Mouse (Mus musculus) lung, embryonic 14.5 days (tissue): ENCODE data around the gene Olfr714. TPM values are rescaled to one million over a fixed set of nuclear protein-coding genes. Genes with fewer than 3 reads are reported as not detected.

ENCODE experiments used
- ATAC-seq: fragments of 200-750 bp; cut with Nextera tagmentation; 2 replicates; pipeline ENCODE4 v1.8.0; 2017; ENCODE audit warnings: mild to moderate bottlenecking, moderate TSS enrichment, moderate library complexity; ENCODE audit not compliant: insufficient read depth
- DNase-seq: peaks from one replicate; pipeline ENCODE4 v3.0.0-alpha.2; 2015
- H3K27ac ChIP-seq: fragments of 300-500 bp; sonication (generic); 2 replicates; pipeline ENCODE4 v1.5.1; 2014; ENCODE audit warnings: low read depth, mild to moderate bottlenecking, moderate library complexity
- H3K27me3 ChIP-seq: fragments of 300-500 bp; sonication (generic); 2 replicates; pipeline ENCODE4 v1.6.1; 2014; ENCODE audit warnings: low read length, control low read depth; ENCODE audit not compliant: insufficient read depth
- H3K36me3 ChIP-seq: fragments of 300-500 bp; sonication (generic); 2 replicates; pipeline ENCODE4 v1.6.1; 2014; ENCODE audit warnings: control low read depth; ENCODE audit not compliant: insufficient read depth
- H3K4me1 ChIP-seq: fragments of 300-500 bp; sonication (generic); 2 replicates; pipeline ENCODE4 v1.6.1; 2014; ENCODE audit warnings: antibody characterized with exemption, control low read depth; ENCODE audit not compliant: insufficient read depth
- H3K4me2 ChIP-seq: fragments of 300-500 bp; sonication (generic); 2 replicates; pipeline ENCODE4 v1.6.1; 2014; ENCODE audit warnings: mild to moderate bottlenecking
- H3K4me3 ChIP-seq: fragments of 300-500 bp; sonication (generic); 2 replicates; pipeline ENCODE4 v1.5.1; 2014; ENCODE audit warnings: low read depth, low read length
- H3K9ac ChIP-seq: fragments of 300-500 bp; sonication (generic); 2 replicates; pipeline ENCODE4 v1.6.1; 2014
- H3K9me3 ChIP-seq: fragments of 300-500 bp; sonication (generic); 2 replicates; pipeline ENCODE4 v1.6.1; 2016; ENCODE audit warnings: low read depth, low read length, control low read depth
- CTCF ChIP-seq: IDR thresholded peaks from 2 replicates; pipeline ENCODE4 v1.5.1; 2016; ENCODE audit warnings: antibody characterized with exemption, low read depth
- WGBS: fragments of 180-500 bp; shearing (Covaris S2); extraction: QIAGEN DNeasy Blood & Tissue Kit; methylation state at CpG from one replicate; pipeline ENCODE4 v1.1.7; 2014; 5-methylcytosine and 5-hydroxymethylcytosine counted together
- polyA plus RNA-seq: library from polyadenylated mRNA; unstranded; fragments of >200 nt; fragmentation: Nextera tagmentation; extraction: Ambion mirVana; gene quantifications from 2 replicates; pipeline ENCODE4 v1.2.1, GENCODE M21; 2014

Gene Olfr714
- polyA plus RNA-seq, result not detected in 2 replicates

DNA sequence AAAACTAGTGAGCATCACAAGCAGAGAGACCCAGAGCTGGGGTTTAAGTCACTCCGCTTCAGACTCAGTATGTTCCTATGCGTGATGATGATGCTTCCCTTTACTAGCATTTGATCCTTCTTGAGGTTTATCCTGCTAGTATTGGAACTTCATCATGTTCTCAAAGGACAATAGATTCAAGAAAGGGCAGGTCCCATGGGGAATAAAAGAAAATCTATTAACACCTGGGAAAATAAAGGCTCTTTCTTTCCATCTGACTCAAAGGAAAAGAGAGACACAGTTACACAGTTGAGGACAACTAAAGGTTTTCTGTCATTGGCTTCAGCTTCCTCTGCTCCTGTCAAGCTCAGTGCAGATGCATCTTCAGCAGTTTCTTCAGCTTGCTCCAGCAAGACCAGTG, at the start of gene Olfr714:
Gene Olfr714 (plus strand): TSS at position 301 of the 400 bp plus-strand sequence.
- ATAC-seq, result no peak
- TF ChIP-seq CTCF, result no peak
- Histone ChIP-seq H3K4me2 (no peak within 1 kb of the TSS), H3K27me3 (no peaks in the 10 kb centered on the region), H3K4me1 (no peaks in the 10 kb centered on the region), H3K4me3 (no peak within 1 kb of the TSS), H3K36me3 (no peaks in the 10 kb centered on the region), H3K9ac (no peak within 1 kb of the TSS), H3K27ac (no peak within 1 kb of the TSS), H3K9me3 (no peaks in the 10 kb centered on the region)
- DNase-seq, result no peak
- WGBS, result 84% methylated on average over 2 of the region's 2 CpGs

GRCm38 (mm10) chr7:107030874-107031273, 39.9 kb upstream of the Olfr714 start, which contains the start of gene Olfr713:
Olfr713 (plus strand) TSS chr7:107031174.
- ATAC-seq (no peak), DNase-seq (no peak)
- no peaks in the 10 kb centered on the region for H3K9me3 ChIP-seq
- TF ChIP-seq CTCF, result no peak
- no peak within 1 kb of the TSS for H3K4me3 ChIP-seq
- WGBS, result 91% methylated on average over 1 of the region's 1 CpGs
- H3K4me1 ChIP-seq, result no peaks in the 10 kb centered on the region
- H3K9ac ChIP-seq, result no peak within 1 kb of the TSS
- no peak within 1 kb of the TSS for H3K27ac ChIP-seq
- H3K27me3 ChIP-seq, result no peaks in the 10 kb centered on the region
- no peaks in the 10 kb centered on the region for H3K36me3 ChIP-seq
- H3K4me2 ChIP-seq, result no peak within 1 kb of the TSS

DNA sequence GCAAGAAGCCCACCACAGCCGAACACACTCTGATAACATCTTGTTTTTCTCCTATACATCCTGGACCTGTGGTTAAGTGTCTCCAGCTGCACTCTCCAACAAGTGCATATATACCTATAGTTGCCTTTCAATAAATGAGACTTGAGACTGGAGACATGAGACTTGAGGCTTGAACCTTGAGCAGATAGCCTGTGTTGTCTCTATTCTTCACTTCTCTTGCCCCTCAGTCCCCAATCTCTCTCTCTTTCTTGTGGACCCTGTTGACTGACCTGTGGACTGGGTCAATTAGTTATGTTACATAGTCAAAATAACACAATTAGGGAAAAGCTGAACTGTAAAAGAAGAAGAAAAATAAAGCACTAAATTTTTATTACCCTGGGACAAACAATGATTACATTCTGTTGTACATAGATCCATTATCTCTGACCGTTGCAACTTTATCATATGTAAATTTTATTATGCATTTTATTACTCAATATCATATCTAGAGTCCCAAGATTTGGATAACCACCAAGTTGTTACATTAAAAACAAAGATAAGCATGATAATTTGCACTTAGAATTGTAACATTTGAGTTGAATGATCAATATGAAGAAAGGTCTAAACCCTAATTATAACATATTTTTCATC, 30.7 kb upstream of the Olfr714 start:
- Histone ChIP-seq H3K27me3 (no peaks in the 10 kb centered on the region), H3K4me3 (no peak overlapping the region), H3K9me3 (no peaks in the 10 kb centered on the region), H3K4me2 (no peak overlapping the region), H3K4me1 (no peaks in the 10 kb centered on the region), H3K27ac (no peak overlapping the region), H3K36me3 (no peaks in the 10 kb centered on the region), H3K9ac (no peak overlapping the region)
- WGBS, result 53% methylated on average over 2 of the region's 2 CpGs
- no peak for TF ChIP-seq CTCF
- DNase-seq (no peak), ATAC-seq (no peak)

GRCm38 (mm10) chr7:107043136-107043535, 27.6 kb upstream of the Olfr714 start:
- Histone ChIP-seq H3K4me1 (no peaks in the 10 kb centered on the region), H3K27ac (no peak overlapping the region), H3K4me3 (no peak overlapping the region), H3K9me3 (no peaks in the 10 kb centered on the region), H3K27me3 (no peaks in the 10 kb centered on the region), H3K9ac (no peak overlapping the region), H3K36me3 (no peaks in the 10 kb centered on the region), H3K4me2 (no peak overlapping the region)
- no peak for TF ChIP-seq CTCF
- WGBS, result 80% methylated on average over 3 of the region's 3 CpGs
- no peak for ATAC-seq
- no peak for DNase-seq

DNA sequence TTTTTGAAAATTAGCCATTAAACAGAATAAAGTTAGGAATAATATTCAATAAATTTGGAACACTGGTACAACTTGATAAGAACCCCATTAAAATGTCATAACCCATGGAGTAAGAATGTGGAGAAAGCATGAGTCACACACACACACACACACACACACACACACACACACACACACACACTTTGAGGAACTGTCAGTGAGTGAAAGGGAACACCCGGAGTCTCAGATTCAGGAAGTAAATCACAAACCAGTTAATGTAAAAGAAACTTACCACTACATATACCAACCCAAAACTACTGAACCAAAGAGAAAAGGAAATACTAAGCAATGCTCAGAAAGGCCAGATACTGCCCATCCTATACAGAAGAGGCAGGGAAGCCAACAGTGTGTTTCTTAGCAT, 26.4 kb upstream of the Olfr714 start:
- Histone ChIP-seq H3K4me3 (no peak overlapping the region), H3K27me3 (no peaks in the 10 kb centered on the region), H3K9ac (no peak overlapping the region), H3K36me3 (no peaks in the 10 kb centered on the region), H3K9me3 (no peaks in the 10 kb centered on the region), H3K27ac (no peak overlapping the region), H3K4me2 (no peak overlapping the region), H3K4me1 (no peaks in the 10 kb centered on the region)
- WGBS, result 65% methylated on average over 1 of the region's 1 CpGs
- no peak for ATAC-seq
- DNase-seq, result no peak
- no peak for TF ChIP-seq CTCF

DNA sequence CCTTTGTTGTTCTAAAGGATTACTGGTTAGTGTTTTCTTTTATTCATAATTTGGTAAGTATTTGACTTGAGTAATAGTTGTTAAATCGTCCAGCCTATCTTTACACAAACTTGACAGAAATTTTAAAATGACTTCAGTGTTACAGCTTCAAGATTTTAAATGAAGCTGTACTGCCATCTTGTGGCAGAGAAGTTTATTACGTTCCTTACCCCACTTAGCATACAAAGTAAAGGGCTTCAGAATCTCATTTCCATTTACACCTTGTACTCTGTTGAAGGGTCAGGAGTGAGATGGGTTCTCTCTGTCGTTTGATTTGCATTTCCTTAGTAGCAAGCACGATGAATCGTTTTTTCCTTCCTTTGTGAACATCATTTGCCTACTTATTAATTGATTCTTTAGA, 24.9 kb upstream of the Olfr714 start:
- DNase-seq (peak; percentile 85), ATAC-seq (no peak)
- TF ChIP-seq CTCF, result peak; percentile 59
- 1% methylated on average over 5 of the region's 5 CpGs for WGBS
- no peaks in the 10 kb centered on the region for H3K36me3 ChIP-seq
- H3K27me3 ChIP-seq, result no peaks in the 10 kb centered on the region
- no peaks in the 10 kb centered on the region for H3K9me3 ChIP-seq
- H3K27ac ChIP-seq, result no peak overlapping the region
- H3K4me3 ChIP-seq, result no peak overlapping the region
- H3K9ac ChIP-seq, result no peak overlapping the region
- H3K4me2 ChIP-seq, result no peak overlapping the region
- no peaks in the 10 kb centered on the region for H3K4me1 ChIP-seq

GRCm38 (mm10) chr7:107047578-107047977, 23.2 kb upstream of the Olfr714 start:
- Histone ChIP-seq H3K4me2 (no peak overlapping the region), H3K4me3 (no peak overlapping the region), H3K9me3 (no peaks in the 10 kb centered on the region), H3K27me3 (no peaks in the 10 kb centered on the region), H3K9ac (no peak overlapping the region), H3K27ac (no peak overlapping the region), H3K36me3 (no peaks in the 10 kb centered on the region), H3K4me1 (no peaks in the 10 kb centered on the region)
- DNase-seq (peak; percentile 3), ATAC-seq (no peak)
- 26% methylated on average over 3 of the region's 3 CpGs for WGBS
- no peak for TF ChIP-seq CTCF
